In genomic region chr19:20226756-20227155, GRCm38 (mm10) we compare ENCODE assay signal across 19 mouse cellular contexts.
DNase-seq lines count a peak whose midpoint lies in the region; ATAC-seq lines count a peak whose summit lies in the region.
"Had no signal": no experiment of that assay in that cellular context is flagged by ENCODE, and none has a peak within 500 bp of the region (broad histone marks: within the 10 kb centered on the region; RNA-seq: fewer than 3 reads in every experiment).

No protein-coding gene starts in this region.

- ATAC-seq in frontal cortex, adult (ENCODE audit: low TSS enrichment) = peak; percentile 93
- ATAC-seq: activated CD4-positive, CD25-positive, alpha-beta regulatory T cell, adult 4 months; CD4-positive, CD25-positive, alpha-beta regulatory T cell, adult 4 months; Patski had no signal

- DNase-seq in frontal cortex, postnatal 36 days (ENCODE audit: low spot score in 2 of 2) = no peak
- DNase-seq in brain, adult 2 months (ENCODE audit: low read depth, low spot score) = peak; percentile 29
- no peak for DNase-seq in MN1 (ENCODE audit: low spot score)
- DNase-seq: adrenal gland, adult 2 months; adrenal gland, adult 8-10 months; adrenal gland, postnatal 10 days; adrenal gland, postnatal 14 days; adrenal gland, postnatal 25 days; adrenal gland, postnatal 36 days; B cell, adult 2 months; cerebellum, adult 11 months; cerebellum, adult 11-12 months; cerebellum, adult 18-20 months; cerebellum, adult 2 months; cerebellum, adult 8-10 months had no signal
